Mouse (Mus musculus) liver, postnatal 0 days (tissue): ENCODE results near the gene Klf13.

Experiments
- CTCF ChIP-seq: sonication (generic); IDR thresholded peaks from 2 replicates; pipeline ENCODE4 v1.5.1; 2016; ENCODE audit warnings: antibody characterized with exemption, low read depth
- EP300 ChIP-seq: IDR thresholded peaks from 2 replicates; pipeline ENCODE4 v1.6.1; 2016; ENCODE audit warnings: antibody characterized with exemption, low read depth, mild to moderate bottlenecking

DNA sequence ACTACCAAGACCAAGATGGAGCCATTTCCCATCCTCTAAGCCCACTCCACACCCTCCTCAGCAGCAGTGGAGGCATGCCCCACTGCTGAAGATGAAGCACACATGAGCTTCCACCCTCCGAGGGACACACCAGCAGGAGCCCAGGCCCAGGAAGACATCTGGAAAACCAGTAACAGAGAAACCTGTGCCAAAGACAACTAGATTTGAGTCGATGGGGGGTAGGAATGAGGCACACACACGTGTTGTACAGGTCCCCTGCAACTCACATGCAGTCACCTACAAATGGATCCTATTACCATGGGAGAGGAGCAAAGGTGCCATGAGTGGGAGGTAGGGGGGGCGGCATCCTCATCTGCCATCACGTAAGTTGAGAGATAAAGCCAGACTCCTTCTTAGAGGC, 28.5 kb downstream of the Klf13 start:
- no peak for TF ChIP-seq CTCF
- TF ChIP-seq EP300 = no peak
